Mouse (Mus musculus): ENCODE data around the gene Olfr1359. TPM values are rescaled to one million over a fixed set of nuclear protein-coding genes. Genes with fewer than 3 reads are reported as not detected.
A peak's percentile ranks its signal among the peaks of the same experiment; 100 is the strongest.
"Not testable (repeated sequence)": the region's sequence is repeated elsewhere in the genome, so short reads cannot be mapped to it uniquely, and the experiment has no call there.

Olfr1359 gene
- total and polyA plus RNA-seq, 2 experiments = not detected

GRCm38 (mm10) chr13:21753524-21754285 lies 55.8 kb downstream of the Olfr1359 start, which contains the start of the genes Hist1h2ak and Hist1h2bn:
Hist1h2ak (minus strand) TSS chr13:21753827.
Hist1h2bn (plus strand) TSS chr13:21754123.
- under 1% methylated on average over 48 of the region's 50 CpGs for WGBS
- not testable (repeated sequence) for H3K79me2 ChIP-seq (ENCODE audit: control insufficient read depth, insufficient read depth, low read length); H3K36me3 ChIP-seq (ENCODE audit: control insufficient read depth, insufficient read depth, low read length); H3K27me3 ChIP-seq (ENCODE audit: control insufficient read depth, insufficient read depth, low read length); H3K4me1 ChIP-seq (ENCODE audit: control insufficient read depth, insufficient read depth, low read length)
- H3K9ac ChIP-seq (ENCODE audit: low read depth, low read length) = peak within 1 kb of the TSS; percentile 77
- peak within 1 kb of the TSS; percentile 81 for H3K27ac ChIP-seq (replicated peaks; ENCODE audit: insufficient read depth, low read depth, low read length)
- DNase-seq (ENCODE audit: extremely low read depth, low read depth, low spot score) = peak; percentile 80
- TF ChIP-seq POLR2A (IDR thresholded peaks at IDR 0.05; ENCODE audit: extremely low read depth, insufficient read depth, low read length) = 0 out of 2 replicates have a peak, but pooled peaks have one; percentile 35
- H3K4me3 ChIP-seq (ENCODE audit: insufficient read depth, low read depth, low read length) = peak within 1 kb of the TSS; percentile 97

DNA sequence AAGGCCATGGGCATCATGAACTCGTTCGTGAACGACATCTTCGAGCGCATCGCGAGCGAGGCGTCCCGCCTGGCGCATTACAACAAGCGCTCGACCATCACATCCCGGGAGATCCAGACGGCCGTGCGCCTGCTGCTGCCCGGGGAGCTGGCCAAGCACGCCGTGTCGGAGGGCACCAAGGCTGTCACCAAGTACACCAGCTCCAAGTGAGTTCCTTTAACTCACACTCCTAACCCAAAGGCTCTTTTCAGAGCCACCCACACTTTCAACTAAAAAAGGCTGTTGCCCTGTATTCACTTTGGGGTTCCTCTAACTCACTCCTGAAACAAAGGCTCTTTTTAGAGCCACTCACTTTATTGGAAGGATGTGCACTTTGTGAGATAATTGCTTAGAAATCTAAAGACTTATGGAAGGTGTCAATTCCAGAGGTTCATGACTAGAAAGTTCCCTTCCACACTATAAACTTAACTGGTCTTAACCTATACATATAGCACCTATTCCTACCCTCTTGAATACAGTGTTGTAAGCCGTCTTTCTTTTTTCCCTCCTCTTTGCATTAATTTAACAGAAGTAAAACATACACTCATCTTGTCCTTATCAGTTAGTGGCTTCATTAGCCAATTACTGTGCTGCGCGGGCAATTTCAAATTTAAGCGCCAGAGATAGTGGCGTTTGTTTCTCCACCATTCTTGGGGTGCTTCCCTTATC lies 56.5 kb downstream of the Olfr1359 start:
- WGBS = under 1% methylated on average over 16 of the region's 26 CpGs
- H3K4me3 ChIP-seq (ENCODE audit: insufficient read depth, low read depth, low read length) = peak overlapping the region; percentile 40; the same call in 1 of the 2 replicates
- H3K79me2 ChIP-seq (ENCODE audit: control insufficient read depth, insufficient read depth, low read length); H3K36me3 ChIP-seq (ENCODE audit: control insufficient read depth, insufficient read depth, low read length); H3K4me1 ChIP-seq (ENCODE audit: control insufficient read depth, insufficient read depth, low read length); H3K9ac ChIP-seq (ENCODE audit: low read depth, low read length); DNase-seq (ENCODE audit: extremely low read depth, low read depth, low spot score); H3K27ac ChIP-seq (replicated peaks; ENCODE audit: insufficient read depth, low read depth, low read length); H3K27me3 ChIP-seq (ENCODE audit: control insufficient read depth, insufficient read depth, low read length): not testable (repeated sequence)

GRCm38 (mm10) chr13:21755707-21756106 lies 57.8 kb downstream of the Olfr1359 start:
- no peak for DNase-seq (ENCODE audit: extremely low read depth, low read depth, low spot score)
- H3K27ac ChIP-seq (replicated peaks; ENCODE audit: insufficient read depth, low read depth, low read length) = no peak overlapping the region
- H3K27me3 ChIP-seq (ENCODE audit: control insufficient read depth, insufficient read depth, low read length) = no peaks in the 10 kb centered on the region
- H3K4me1 ChIP-seq (ENCODE audit: control insufficient read depth, insufficient read depth, low read length) = peaks cover 5% of the 10 kb centered on the region
- no peaks in the 10 kb centered on the region for H3K36me3 ChIP-seq (ENCODE audit: control insufficient read depth, insufficient read depth, low read length)
- 87% methylated on average over 1 of the region's 1 CpGs for WGBS
- no peak overlapping the region for H3K4me3 ChIP-seq (ENCODE audit: insufficient read depth, low read depth, low read length)
- no peak overlapping the region for H3K9ac ChIP-seq (ENCODE audit: low read depth, low read length)
- no peaks in the 10 kb centered on the region for H3K79me2 ChIP-seq (ENCODE audit: control insufficient read depth, insufficient read depth, low read length)
- no peak for TF ChIP-seq POLR2A (IDR thresholded peaks at IDR 0.05; ENCODE audit: extremely low read depth, insufficient read depth, low read length)
- TF ChIP-seq CTCF (IDR thresholded peaks at IDR 0.05; ENCODE audit: low read depth, low read length) = no peak

Other genes starting within 250 kb of the Olfr1359 start
Only the 30 nearest of the 33 such genes appear.
- 0.47 and 1.0 TPM in 2 replicates for gene Zkscan4, start 219.2 kb upstream of the Olfr1359 start, total RNA-seq (2014; rRNA removed)
- 0.09 and 0.29 TPM in 2 replicates for gene Zkscan4, start 219.2 kb upstream of the Olfr1359 start, polyA plus RNA-seq (2012; rRNA removed)
- not detected in 2 replicates for gene Gm10065, start 218.7 kb upstream of the Olfr1359 start, total RNA-seq (2014; rRNA removed)
- gene Gm10065, start 218.7 kb upstream of the Olfr1359 start, polyA plus RNA-seq (2012; rRNA removed) = not detected in 2 replicates
- 0.27 and 0.28 TPM in 2 replicates for gene AK157302, start 202.9 kb upstream of the Olfr1359 start, total RNA-seq (2014; rRNA removed)
- 0.11 TPM in 1 of 2 replicates, not detected in the other for gene AK157302, start 202.9 kb upstream of the Olfr1359 start, polyA plus RNA-seq (2012; rRNA removed)
- 20.5 and 23.4 TPM in 2 replicates for gene Gm11273, start 196.7 kb upstream of the Olfr1359 start, total RNA-seq (2014; rRNA removed)
- 26.0 and 26.2 TPM in 2 replicates for gene Gm11273, start 196.7 kb upstream of the Olfr1359 start, polyA plus RNA-seq (2012; rRNA removed)
- 4.7 and 5.3 TPM in 2 replicates for gene Zkscan8, start 167.0 kb upstream of the Olfr1359 start, total RNA-seq (2014; rRNA removed)
- 1.5 and 1.7 TPM in 2 replicates for gene Zkscan8, start 167.0 kb upstream of the Olfr1359 start, polyA plus RNA-seq (2012; rRNA removed)
- not detected in 2 replicates for gene Olfr1366, start 155.3 kb upstream of the Olfr1359 start, total RNA-seq (2014; rRNA removed)
- not detected in 2 replicates for gene Olfr1366, start 155.3 kb upstream of the Olfr1359 start, polyA plus RNA-seq (2012; rRNA removed)
- not detected in 2 replicates for gene Olfr1535, start 138.2 kb upstream of the Olfr1359 start, total RNA-seq (2014; rRNA removed)
- gene Olfr1535, start 138.2 kb upstream of the Olfr1359 start, polyA plus RNA-seq (2012; rRNA removed) = not detected in 2 replicates
- not detected in 2 replicates for gene Olfr1364, start 116.4 kb upstream of the Olfr1359 start, total RNA-seq (2014; rRNA removed)
- gene Olfr1364, start 116.4 kb upstream of the Olfr1359 start, polyA plus RNA-seq (2012; rRNA removed) = not detected in 2 replicates
- not detected in 2 replicates for gene Olfr1362, start 84.1 kb upstream of the Olfr1359 start, total RNA-seq (2014; rRNA removed)
- gene Olfr1362, start 84.1 kb upstream of the Olfr1359 start, polyA plus RNA-seq (2012; rRNA removed) = not detected in 2 replicates
- not detected in 2 replicates for gene Olfr11, start 55.6 kb upstream of the Olfr1359 start, total RNA-seq (2014; rRNA removed)
- not detected in 2 replicates for gene Olfr11, start 55.6 kb upstream of the Olfr1359 start, polyA plus RNA-seq (2012; rRNA removed)
- gene Olfr1361, start 34.7 kb upstream of the Olfr1359 start, total RNA-seq (2014; rRNA removed) = not detected in 2 replicates
- not detected in 2 replicates for gene Olfr1361, start 34.7 kb upstream of the Olfr1359 start, polyA plus RNA-seq (2012; rRNA removed)
- gene Olfr1360, start 20.7 kb upstream of the Olfr1359 start, total RNA-seq (2014; rRNA removed) = not detected in 2 replicates
- not detected in 2 replicates for gene Olfr1360, start 20.7 kb upstream of the Olfr1359 start, polyA plus RNA-seq (2012; rRNA removed)
- gene Hist1h2bl, start 18.0 kb downstream of the Olfr1359 start, total RNA-seq (2014; rRNA removed) = 1.4 and 1.5 TPM in 2 replicates
- gene Hist1h2bl, start 18.0 kb downstream of the Olfr1359 start, polyA plus RNA-seq (2012; rRNA removed) = 0.90 TPM in 1 of 2 replicates, not detected in the other
- gene Hist1h2ai, start 18.3 kb downstream of the Olfr1359 start, total RNA-seq (2014; rRNA removed) = 8.9 and 10.2 TPM in 2 replicates
- 0.64 and 1.6 TPM in 2 replicates for gene Hist1h2ai, start 18.3 kb downstream of the Olfr1359 start, polyA plus RNA-seq (2012; rRNA removed)
- 24.2 and 48.6 TPM in 2 replicates for gene Hist1h3h, start 19.5 kb downstream of the Olfr1359 start, total RNA-seq (2014; rRNA removed)
- 1.8 TPM in 1 of 2 replicates, not detected in the other for gene Hist1h3h, start 19.5 kb downstream of the Olfr1359 start, polyA plus RNA-seq (2012; rRNA removed)
- 2.8 and 7.2 TPM in 2 replicates for gene Hist1h2bm, start 23.9 kb downstream of the Olfr1359 start, total RNA-seq (2014; rRNA removed)
- gene Hist1h2bm, start 23.9 kb downstream of the Olfr1359 start, polyA plus RNA-seq (2012; rRNA removed) = not detected in 2 replicates
- gene Hist1h4j, start 37.0 kb downstream of the Olfr1359 start, total RNA-seq (2014; rRNA removed) = 21.5 and 24.9 TPM in 2 replicates
- 0.31 and 1.1 TPM in 2 replicates for gene Hist1h4j, start 37.0 kb downstream of the Olfr1359 start, polyA plus RNA-seq (2012; rRNA removed)
- gene Hist1h4k, start 52.4 kb downstream of the Olfr1359 start, total RNA-seq (2014; rRNA removed) = 41.2 and 45.6 TPM in 2 replicates
- gene Hist1h4k, start 52.4 kb downstream of the Olfr1359 start, polyA plus RNA-seq (2012; rRNA removed) = 3.6 and 8.6 TPM in 2 replicates
- gene Hist1h2ak, start 55.7 kb downstream of the Olfr1359 start, total RNA-seq (2014; rRNA removed) = 3.3 and 6.0 TPM in 2 replicates
- 0.47 TPM in 1 of 2 replicates, not detected in the other for gene Hist1h2ak, start 55.7 kb downstream of the Olfr1359 start, polyA plus RNA-seq (2012; rRNA removed)
- gene Hist1h2bn, start 56.0 kb downstream of the Olfr1359 start, total RNA-seq (2014; rRNA removed) = 4.6 and 10.8 TPM in 2 replicates
- gene Hist1h2bn, start 56.0 kb downstream of the Olfr1359 start, polyA plus RNA-seq (2012; rRNA removed) = not detected in 2 replicates
- gene Hist1h1b, start 82.5 kb downstream of the Olfr1359 start, total RNA-seq (2014; rRNA removed) = 3.5 and 4.5 TPM in 2 replicates
- 0.35 TPM in 1 of 2 replicates, not detected in the other for gene Hist1h1b, start 82.5 kb downstream of the Olfr1359 start, polyA plus RNA-seq (2012; rRNA removed)
- 26.6 and 38.0 TPM in 2 replicates for gene Hist1h3i, start 85.3 kb downstream of the Olfr1359 start, total RNA-seq (2014; rRNA removed)
- 4.1 and 5.4 TPM in 2 replicates for gene Hist1h3i, start 85.3 kb downstream of the Olfr1359 start, polyA plus RNA-seq (2012; rRNA removed)
- 7.3 and 8.7 TPM in 2 replicates for gene Hist1h2an, start 89.1 kb downstream of the Olfr1359 start, total RNA-seq (2014; rRNA removed)
- gene Hist1h2an, start 89.1 kb downstream of the Olfr1359 start, polyA plus RNA-seq (2012; rRNA removed) = not detected in 2 replicates
- gene Hist1h2bp, start 89.3 kb downstream of the Olfr1359 start, total RNA-seq (2014; rRNA removed) = 0.40 and 0.74 TPM in 2 replicates
- gene Hist1h2bp, start 89.3 kb downstream of the Olfr1359 start, polyA plus RNA-seq (2012; rRNA removed) = not detected in 2 replicates
- gene Hist1h2bq, start 112.1 kb downstream of the Olfr1359 start, total RNA-seq (2014; rRNA removed) = 2.1 and 4.9 TPM in 2 replicates
- 1.2 and 11.7 TPM in 2 replicates for gene Hist1h2bq, start 112.1 kb downstream of the Olfr1359 start, polyA plus RNA-seq (2012; rRNA removed)
- 0.55 TPM in 1 of 2 replicates, not detected in the other for gene Hist1h2ao, start 112.4 kb downstream of the Olfr1359 start, total RNA-seq (2014; rRNA removed)
- gene Hist1h2ao, start 112.4 kb downstream of the Olfr1359 start, polyA plus RNA-seq (2012; rRNA removed) = not detected in 2 replicates
- 0.60 and 0.74 TPM in 2 replicates for gene Hist1h4m, start 113.6 kb downstream of the Olfr1359 start, total RNA-seq (2014; rRNA removed)
- gene Hist1h4m, start 113.6 kb downstream of the Olfr1359 start, polyA plus RNA-seq (2012; rRNA removed) = not detected in 2 replicates
- 336 and 466 TPM in 2 replicates for gene Hist1h4n, start 134.1 kb downstream of the Olfr1359 start, total RNA-seq (2014; rRNA removed)
- gene Hist1h4n, start 134.1 kb downstream of the Olfr1359 start, polyA plus RNA-seq (2012; rRNA removed) = 4.5 and 8.5 TPM in 2 replicates
- gene Hist1h2ap, start 135.4 kb downstream of the Olfr1359 start, total RNA-seq (2014; rRNA removed) = 37.4 and 51.8 TPM in 2 replicates
- 6.3 and 14.0 TPM in 2 replicates for gene Hist1h2ap, start 135.4 kb downstream of the Olfr1359 start, polyA plus RNA-seq (2012; rRNA removed)
- gene Hist1h2br, start 135.6 kb downstream of the Olfr1359 start, total RNA-seq (2014; rRNA removed) = 0.65 and 1.3 TPM in 2 replicates
- 1.0 and 11.9 TPM in 2 replicates for gene Hist1h2br, start 135.6 kb downstream of the Olfr1359 start, polyA plus RNA-seq (2012; rRNA removed)

Measured in liver, adult 2 months (tissue).